Mouse (Mus musculus): ENCODE measurements around the gene Pkhd1. TPM values are rescaled to one million over a fixed set of nuclear protein-coding genes. Genes with fewer than 3 reads are reported as not detected.

Gene Pkhd1
- polyA plus RNA-seq, 1 experiment = 1.1 TPM

- Histone ChIP-seq H3K27me3 (ENCODE audit: control insufficient read depth, insufficient read depth, insufficient read length) (no peaks in the 10 kb centered on the region), H3K4me3 (no peak overlapping the region), H3K4me2 (ENCODE audit: low read depth) (no peak overlapping the region), H3K36me3 (ENCODE audit: control insufficient read depth, insufficient read depth) (no peaks in the 10 kb centered on the region), H3K79me2 (ENCODE audit: control insufficient read depth, insufficient read depth) (no peaks in the 10 kb centered on the region), H3ac (ENCODE audit: control insufficient read depth, insufficient read length) (no peak overlapping the region)
- TF ChIP-seq POLR2A (IDR thresholded peaks at IDR 0.05; ENCODE audit: insufficient read length, low read depth) (no peak), MYOD1 (IDR thresholded peaks at IDR 0.05; ENCODE audit: control insufficient read depth in 1 of 3, insufficient read length in 2 of 3, low read depth in 2 of 3) (no peak), TCF12 (IDR thresholded peaks at IDR 0.05; ENCODE audit: insufficient read depth, poor library complexity, severe bottlenecking) (no peak), REST (IDR thresholded peaks at IDR 0.05; ENCODE audit: insufficient read depth, insufficient read length) (no peak), TCF3 (IDR thresholded peaks at IDR 0.05; ENCODE audit: insufficient read length, low read depth) (no peak), MAX (IDR thresholded peaks at IDR 0.05; ENCODE audit: low read depth) (no peak), SRF (IDR thresholded peaks at IDR 0.05; ENCODE audit: control insufficient read depth, insufficient read length, low read depth) (no peak), MYOG (IDR thresholded peaks at IDR 0.05; ENCODE audit: control insufficient read depth in 1 of 3, insufficient read depth in 1 of 3, insufficient read length in 2 of 3, low read depth in 2 of 3) (no peak), POLR2AphosphoS2 (IDR thresholded peaks at IDR 0.05; ENCODE audit: insufficient read length, low read depth) (no peak), USF1 (IDR thresholded peaks at IDR 0.05; ENCODE audit: low read depth) (no peak), E2F4 (IDR thresholded peaks at IDR 0.05; ENCODE audit: insufficient read depth) (no peak), CEBPB (IDR thresholded peaks at IDR 0.05; ENCODE audit: insufficient read depth, poor library complexity, severe bottlenecking) (no peak)
Observed at GRCm38 (mm10) chr1:20150016-20150415, 467.8 kb downstream of the Pkhd1 start.

- no peak overlapping the region for H3ac ChIP-seq (ENCODE audit: control insufficient read depth, insufficient read length)
- H3K4me2 ChIP-seq (ENCODE audit: low read depth) = no peak overlapping the region
- H3K4me3 ChIP-seq = no peak overlapping the region
- H3K36me3 ChIP-seq (ENCODE audit: control insufficient read depth, insufficient read depth) = no peaks in the 10 kb centered on the region
- H3K79me2 ChIP-seq (ENCODE audit: control insufficient read depth, insufficient read depth) = no peaks in the 10 kb centered on the region
- H3K27me3 ChIP-seq (ENCODE audit: control insufficient read depth, insufficient read depth, insufficient read length) = no peaks in the 10 kb centered on the region
- no peak for TF ChIP-seq MYOG (IDR thresholded peaks at IDR 0.05; ENCODE audit: control insufficient read depth in 1 of 3, insufficient read depth in 1 of 3, insufficient read length in 2 of 3, low read depth in 2 of 3)
- TF ChIP-seq MYOD1 (IDR thresholded peaks at IDR 0.05; ENCODE audit: control insufficient read depth in 1 of 3, insufficient read length in 2 of 3, low read depth in 2 of 3) = no peak
- no peak for TF ChIP-seq E2F4 (IDR thresholded peaks at IDR 0.05; ENCODE audit: insufficient read depth)
- TF ChIP-seq TCF12 (IDR thresholded peaks at IDR 0.05; ENCODE audit: insufficient read depth, poor library complexity, severe bottlenecking) = no peak
- no peak for TF ChIP-seq REST (IDR thresholded peaks at IDR 0.05; ENCODE audit: insufficient read depth, insufficient read length)
- no peak for TF ChIP-seq POLR2AphosphoS2 (IDR thresholded peaks at IDR 0.05; ENCODE audit: insufficient read length, low read depth)
- no peak for TF ChIP-seq TCF3 (IDR thresholded peaks at IDR 0.05; ENCODE audit: insufficient read length, low read depth)
- no peak for TF ChIP-seq USF1 (IDR thresholded peaks at IDR 0.05; ENCODE audit: low read depth)
- no peak for TF ChIP-seq CEBPB (IDR thresholded peaks at IDR 0.05; ENCODE audit: insufficient read depth, poor library complexity, severe bottlenecking)
- TF ChIP-seq POLR2A (IDR thresholded peaks at IDR 0.05; ENCODE audit: insufficient read length, low read depth) = no peak
- no peak for TF ChIP-seq SRF (IDR thresholded peaks at IDR 0.05; ENCODE audit: control insufficient read depth, insufficient read length, low read depth)
Observed at GRCm38 (mm10) chr1:20136205-20136604, 481.7 kb downstream of the Pkhd1 start.

GRCm38 (mm10) chr1:20135065-20135618 lies 482.7 kb downstream of the Pkhd1 start:
- H3K79me2 ChIP-seq (ENCODE audit: control insufficient read depth, insufficient read depth) = no peaks in the 10 kb centered on the region
- TF ChIP-seq REST (IDR thresholded peaks at IDR 0.05; ENCODE audit: insufficient read depth, insufficient read length) (no peak), POLR2A (IDR thresholded peaks at IDR 0.05; ENCODE audit: insufficient read length, low read depth) (no peak), SRF (IDR thresholded peaks at IDR 0.05; ENCODE audit: control insufficient read depth, insufficient read length, low read depth) (no peak), POLR2AphosphoS2 (IDR thresholded peaks at IDR 0.05; ENCODE audit: insufficient read length, low read depth) (no peak), TCF3 (IDR thresholded peaks at IDR 0.05; ENCODE audit: insufficient read length, low read depth) (no peak), E2F4 (IDR thresholded peaks at IDR 0.05; ENCODE audit: insufficient read depth) (no peak)
- no peaks in the 10 kb centered on the region for H3K27me3 ChIP-seq (ENCODE audit: control insufficient read depth, insufficient read depth, insufficient read length)
- H3K36me3 ChIP-seq (ENCODE audit: control insufficient read depth, insufficient read depth) = no peaks in the 10 kb centered on the region
- no peak overlapping the region for H3K4me3 ChIP-seq
- H3K4me2 ChIP-seq (ENCODE audit: low read depth) = no peak overlapping the region
- H3ac ChIP-seq (ENCODE audit: control insufficient read depth, insufficient read length) = no peak overlapping the region

GRCm38 (mm10) chr1:20133636-20134035 lies 484.2 kb downstream of the Pkhd1 start:
- no peak for TF ChIP-seq POLR2AphosphoS2 (IDR thresholded peaks at IDR 0.05; ENCODE audit: insufficient read length, low read depth)
- Histone ChIP-seq H3K4me3 (no peak overlapping the region), H3K27me3 (ENCODE audit: control insufficient read depth, insufficient read depth, insufficient read length) (no peaks in the 10 kb centered on the region), H3K36me3 (ENCODE audit: control insufficient read depth, insufficient read depth) (no peaks in the 10 kb centered on the region), H3K79me2 (ENCODE audit: control insufficient read depth, insufficient read depth) (no peaks in the 10 kb centered on the region), H3ac (ENCODE audit: control insufficient read depth, insufficient read length) (no peak overlapping the region), H3K4me2 (ENCODE audit: low read depth) (no peak overlapping the region)

DNA sequence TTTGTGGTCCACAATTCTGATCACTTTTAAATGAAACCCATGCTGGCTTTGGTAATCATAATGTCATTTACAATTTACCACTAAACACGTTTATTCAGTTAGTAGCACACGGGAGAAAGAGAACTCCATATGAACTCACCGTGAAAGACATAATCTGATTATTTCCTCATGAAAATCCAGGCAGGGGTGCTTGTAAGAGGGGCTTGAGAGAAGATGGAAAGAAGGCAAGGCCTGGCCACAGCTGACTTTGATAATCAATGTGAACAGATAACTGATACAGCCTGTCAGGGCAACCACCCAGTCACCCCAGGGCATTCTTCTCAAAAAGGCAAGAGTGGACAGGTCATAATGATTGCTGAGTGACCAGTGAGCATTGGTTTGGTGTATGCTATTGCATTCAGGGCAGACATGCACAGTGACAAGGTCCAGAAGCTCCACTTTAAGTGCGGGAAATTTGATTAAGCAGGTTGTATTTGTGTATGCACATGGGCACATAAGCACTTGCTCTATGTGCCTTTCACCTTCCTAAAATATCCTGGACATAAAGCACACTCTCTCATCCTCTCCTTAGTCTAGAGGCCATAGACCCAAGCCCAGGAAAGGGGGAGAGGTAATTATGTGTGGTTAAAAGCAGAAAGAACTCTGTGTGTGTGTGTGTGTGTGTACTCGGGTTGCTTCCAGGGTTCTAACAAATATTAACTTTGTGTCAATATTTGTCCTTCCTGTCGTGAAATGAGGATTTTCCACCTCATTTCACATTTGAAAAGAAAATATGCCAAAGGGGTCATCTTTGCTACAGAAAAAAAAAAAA lies 485.9 kb downstream of the Pkhd1 start:
- no peaks in the 10 kb centered on the region for H3K79me2 ChIP-seq (ENCODE audit: control insufficient read depth, insufficient read depth)

More for the DNA sequence above, 485.9 kb downstream of the Pkhd1 start:
- Histone ChIP-seq H3K27me3 (ENCODE audit: control insufficient read depth, insufficient read depth, insufficient read length) (no peaks in the 10 kb centered on the region), H3K4me2 (ENCODE audit: low read depth) (no peak overlapping the region), H3K4me3 (no peak overlapping the region), H3ac (ENCODE audit: control insufficient read depth, insufficient read length) (no peak overlapping the region), H3K36me3 (ENCODE audit: control insufficient read depth, insufficient read depth) (no peaks in the 10 kb centered on the region)
- TF ChIP-seq POLR2AphosphoS2 (IDR thresholded peaks at IDR 0.05; ENCODE audit: insufficient read length, low read depth) = no peak
- no peak for TF ChIP-seq USF1 (IDR thresholded peaks at IDR 0.05; ENCODE audit: low read depth)
- no peak for TF ChIP-seq TCF3 (IDR thresholded peaks at IDR 0.05; ENCODE audit: insufficient read length, low read depth)
- TF ChIP-seq POLR2A (IDR thresholded peaks at IDR 0.05; ENCODE audit: insufficient read length, low read depth) = no peak
- no peak for TF ChIP-seq REST (IDR thresholded peaks at IDR 0.05; ENCODE audit: insufficient read depth, insufficient read length)
- TF ChIP-seq SRF (IDR thresholded peaks at IDR 0.05; ENCODE audit: control insufficient read depth, insufficient read length, low read depth) = no peak
- no peak for TF ChIP-seq E2F4 (IDR thresholded peaks at IDR 0.05; ENCODE audit: insufficient read depth)
- TF ChIP-seq MYOG (IDR thresholded peaks at IDR 0.05; ENCODE audit: control insufficient read depth in 1 of 3, insufficient read depth in 1 of 3, insufficient read length in 2 of 3, low read depth in 2 of 3) = no peak
- TF ChIP-seq CEBPB (IDR thresholded peaks at IDR 0.05; ENCODE audit: insufficient read depth, poor library complexity, severe bottlenecking) = no peak
- no peak for TF ChIP-seq MYOD1 (IDR thresholded peaks at IDR 0.05; ENCODE audit: control insufficient read depth in 1 of 3, insufficient read length in 2 of 3, low read depth in 2 of 3)
- TF ChIP-seq MAX (IDR thresholded peaks at IDR 0.05; ENCODE audit: low read depth) = no peak
- no peak for TF ChIP-seq TCF12 (IDR thresholded peaks at IDR 0.05; ENCODE audit: insufficient read depth, poor library complexity, severe bottlenecking)
